Mouse (Mus musculus) granulocyte monocyte progenitor cell, adult 5-6 weeks (primary cell): Measurements from ENCODE around the gene Gm49318. TPM values are rescaled to one million over a fixed set of nuclear protein-coding genes. Genes with fewer than 3 reads are reported as not detected.

Experiments used
- ATAC-seq: replicated peaks from 2 replicates; pipeline ENCODE4 v1.8.0; 2016; ENCODE audit warnings: mild to moderate bottlenecking, moderate TSS enrichment, inconsistent platforms; ENCODE audit not compliant: poor library complexity, severe bottlenecking
- total RNA-seq, 2 experiments: library from RNA; stranded (forward) in 1 of 2; stranded (reverse) in 1 of 2; fragments of 200-712, 200-1000 nt in 1 of 2; fragments of >200 nt in 1 of 2; fragmentation: Nextera tagmentation in 1 of 2; gene quantifications; 2 replicates each; pipeline ENCODE4 v1.2.3; 2014 to 2017

Gene Gm49318
- total RNA-seq, 2 experiments from 2014 or later = not detected

GRCm38 (mm10) chr9:22072276-22072675 lies 1.2 kb upstream of the Gm49318 start:
- ATAC-seq = no peak

GRCm38 (mm10) chr9:22069881-22070553 lies 1.0 kb downstream of the Gm49318 start:
- ATAC-seq = 0 out of 2 replicates have a peak, but pooled peaks have one; percentile 0

- ATAC-seq = no peak
Observed at GRCm38 (mm10) chr9:22067195-22067594, 3.9 kb downstream of the Gm49318 start.

GRCm38 (mm10) chr9:22066433-22066832 lies 4.6 kb downstream of the Gm49318 start:
- peak; percentile 41 for ATAC-seq

GRCm38 (mm10) chr9:22065642-22066041 lies 5.4 kb downstream of the Gm49318 start:
- no peak for ATAC-seq

- ATAC-seq = no peak
Observed at GRCm38 (mm10) chr9:22064341-22064740, 6.7 kb downstream of the Gm49318 start.

GRCm38 (mm10) chr9:22061339-22061738 lies 9.7 kb downstream of the Gm49318 start:
- no peak for ATAC-seq

- ATAC-seq = no peak
Observed at GRCm38 (mm10) chr9:22058011-22058424, 13.0 kb downstream of the Gm49318 start.

- ATAC-seq = no peak
Observed at GRCm38 (mm10) chr9:22057031-22057517, 14.0 kb downstream of the Gm49318 start.

GRCm38 (mm10) chr9:22056303-22056910 lies 14.7 kb downstream of the Gm49318 start:
- no peak for ATAC-seq

- no peak for ATAC-seq
Observed at GRCm38 (mm10) chr9:22055713-22056112, 15.3 kb downstream of the Gm49318 start.

GRCm38 (mm10) chr9:22054411-22055076 lies 16.5 kb downstream of the Gm49318 start:
- peak; percentile 61 for ATAC-seq

GRCm38 (mm10) chr9:22053657-22054056 lies 17.4 kb downstream of the Gm49318 start:
- ATAC-seq = no peak

- no peak for ATAC-seq
Observed at GRCm38 (mm10) chr9:22051958-22052254, 19.2 kb downstream of the Gm49318 start, which contains the start of gene Elavl3. TSS of gene Elavl3 (minus strand) at chr9:22052023.

GRCm38 (mm10) chr9:22051161-22051957 lies 19.7 kb downstream of the Gm49318 start:
- no peak for ATAC-seq

- peak; percentile 83 for ATAC-seq
Observed at GRCm38 (mm10) chr9:22050351-22050889, 20.6 kb downstream of the Gm49318 start.

GRCm38 (mm10) chr9:22049721-22050270 lies 21.3 kb downstream of the Gm49318 start:
- ATAC-seq = no peak

GRCm38 (mm10) chr9:22049315-22049714 lies 21.7 kb downstream of the Gm49318 start:
- no peak for ATAC-seq

GRCm38 (mm10) chr9:22047329-22047728 lies 23.7 kb downstream of the Gm49318 start:
- ATAC-seq = no peak

- ATAC-seq = no peak
Observed at GRCm38 (mm10) chr9:22041832-22042231, 29.2 kb downstream of the Gm49318 start.
